Mouse (Mus musculus) cortical plate, adult 2 months (tissue): ENCODE measurements around the gene Rab9.

Experiments used
- CTCF ChIP-seq: fragments of 200-500 bp; IDR thresholded peaks from 2 replicates; pipeline ENCODE4 v1.5.1; 2011; ENCODE audit warnings: mild to moderate bottlenecking, control low read depth, low read length; ENCODE audit not compliant: insufficient read depth; ENCODE audit errors: extremely low read depth
- POLR2A ChIP-seq: fragments of 200-500 bp; IDR thresholded peaks from 2 replicates; pipeline ENCODE4 v1.6.1; 2011; ENCODE audit warnings: mild to moderate bottlenecking, low read length, control low read depth; ENCODE audit not compliant: insufficient read depth; ENCODE audit errors: extremely low read depth

GRCm38 (mm10) chrX:166520782-166521181 is 41.1 kb upstream of the Rab9 start:
- no peak for TF ChIP-seq CTCF
- no peak for TF ChIP-seq POLR2A
